Mouse (Mus musculus): ENCODE results near the gene Erbb3. TPM values are rescaled to one million over a fixed set of nuclear protein-coding genes. Genes with fewer than 3 reads are reported as not detected.

Gene Erbb3
- polyA plus RNA-seq, 1 experiment, result 0.77 TPM

DNA sequence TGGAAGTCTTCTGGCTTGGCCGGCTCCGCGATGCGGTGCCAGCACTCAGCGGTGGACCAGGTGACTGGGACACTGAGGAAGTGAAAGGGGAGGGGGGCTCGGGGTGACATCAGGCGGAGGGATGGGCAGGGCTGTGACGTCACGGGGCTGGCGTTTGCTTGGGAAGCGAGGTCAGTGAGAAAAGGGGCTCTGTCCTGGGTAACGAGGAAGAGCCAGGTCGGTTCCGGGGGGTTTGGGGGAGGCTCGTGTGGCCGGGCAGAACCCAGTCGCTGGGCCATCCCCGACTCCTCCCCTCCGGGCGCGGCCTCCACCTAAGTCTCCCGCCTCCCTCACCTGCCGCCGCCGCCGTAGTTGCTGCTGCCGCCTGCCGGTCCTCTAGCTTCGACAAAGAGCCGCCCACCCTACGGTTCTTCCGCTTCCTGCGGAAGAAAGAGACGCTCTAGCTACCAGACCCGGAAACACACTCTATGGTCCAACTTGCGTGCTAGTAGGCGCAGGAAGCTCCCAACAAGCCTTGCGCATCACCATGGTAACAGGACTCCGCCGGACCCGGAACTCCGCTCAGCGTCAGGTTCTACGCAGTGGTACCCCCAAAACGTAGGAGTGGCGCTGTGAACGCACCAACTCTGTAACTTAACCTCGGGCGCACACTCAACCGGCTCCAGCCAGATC lies 42.0 kb downstream of the Erbb3 start, which contains the start of gene Zc3h10:
Gene Zc3h10 (minus strand): TSS at position 414 of the 672 bp plus-strand sequence.
- TF ChIP-seq CTCF (IDR thresholded peaks at IDR 0.05; ENCODE audit: control insufficient read depth, insufficient read depth, insufficient replicate concordance, low read depth, low read length), result no peak
- TF ChIP-seq POLR2A (IDR thresholded peaks at IDR 0.05; ENCODE audit: control insufficient read depth, low read depth, low read length), result peak; percentile 67
- Histone ChIP-seq H3K36me3 (ENCODE audit: control insufficient read depth, insufficient read depth, low read length) (peaks cover 11% of the 10 kb centered on the region), H3K4me3 (ENCODE audit: control insufficient read depth, low read depth, low read length) (peak within 1 kb of the TSS; percentile 91), H3K27ac (ENCODE audit: control insufficient read depth, insufficient read depth, low read depth, low read length) (peak within 1 kb of the TSS; percentile 96), H3K4me1 (ENCODE audit: control insufficient read depth, insufficient read depth, low read length) (no peaks in the 10 kb centered on the region), H3K27me3 (ENCODE audit: control insufficient read depth, insufficient read depth, low read length) (no peaks in the 10 kb centered on the region)

DNA sequence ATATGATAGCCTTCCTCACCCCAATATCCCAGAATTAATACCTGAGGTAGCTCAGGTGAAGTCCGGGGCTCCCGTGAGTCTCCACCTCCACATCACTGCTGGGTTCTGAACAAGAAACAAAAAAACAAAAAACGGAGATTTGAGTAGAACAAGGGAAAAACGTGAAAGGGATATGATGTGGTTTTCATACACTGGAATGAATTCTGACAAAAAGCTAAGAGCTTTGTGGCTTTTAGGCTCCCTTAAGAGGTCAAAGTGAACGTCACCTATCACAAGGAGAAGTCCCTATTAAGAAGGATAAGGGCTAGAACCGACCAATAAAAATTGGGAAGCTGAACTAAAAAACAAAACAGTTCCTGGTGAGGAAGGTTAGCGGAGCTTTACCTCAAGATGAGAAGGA lies 42.7 kb downstream of the Erbb3 start:
- Histone ChIP-seq H3K27me3 (ENCODE audit: control insufficient read depth, insufficient read depth, low read length) (no peaks in the 10 kb centered on the region), H3K4me3 (ENCODE audit: control insufficient read depth, low read depth, low read length) (peak overlapping the region; percentile 91), H3K4me1 (ENCODE audit: control insufficient read depth, insufficient read depth, low read length) (no peaks in the 10 kb centered on the region), H3K36me3 (ENCODE audit: control insufficient read depth, insufficient read depth, low read length) (peaks cover 11% of the 10 kb centered on the region), H3K27ac (ENCODE audit: control insufficient read depth, insufficient read depth, low read depth, low read length) (peak overlapping the region; percentile 69)
- TF ChIP-seq CTCF (IDR thresholded peaks at IDR 0.05; ENCODE audit: control insufficient read depth, insufficient read depth, insufficient replicate concordance, low read depth, low read length), result no peak
- TF ChIP-seq POLR2A (IDR thresholded peaks at IDR 0.05; ENCODE audit: control insufficient read depth, low read depth, low read length), result no peak

DNA sequence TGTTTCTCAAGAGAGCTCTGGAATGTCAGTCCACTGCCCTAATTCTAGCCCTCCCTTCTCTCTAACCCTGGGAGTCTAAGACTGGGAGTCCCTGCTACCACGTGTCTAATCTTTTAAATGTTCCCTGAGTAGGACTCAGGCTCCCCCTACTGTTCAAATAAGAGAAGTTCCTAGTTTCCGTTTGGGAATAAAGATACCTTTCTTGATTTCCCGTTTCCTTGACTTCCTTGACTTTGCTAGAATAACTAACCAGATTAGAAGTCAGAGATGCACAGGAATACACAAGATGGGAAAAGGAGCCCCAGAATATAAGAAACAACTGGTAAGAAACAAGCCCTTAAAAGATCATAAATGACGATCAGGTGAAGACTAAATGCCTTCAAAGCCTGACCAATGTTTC lies 43.1 kb downstream of the Erbb3 start:
- Histone ChIP-seq H3K36me3 (ENCODE audit: control insufficient read depth, insufficient read depth, low read length) (peaks cover 11% of the 10 kb centered on the region), H3K27ac (ENCODE audit: control insufficient read depth, insufficient read depth, low read depth, low read length) (no peak overlapping the region; the same call in 1 of the 2 replicates), H3K27me3 (ENCODE audit: control insufficient read depth, insufficient read depth, low read length) (no peaks in the 10 kb centered on the region), H3K4me1 (ENCODE audit: control insufficient read depth, insufficient read depth, low read length) (no peaks in the 10 kb centered on the region), H3K4me3 (ENCODE audit: control insufficient read depth, low read depth, low read length) (peak overlapping the region; percentile 91; the same call in 1 of the 2 replicates)
- no peak for TF ChIP-seq POLR2A (IDR thresholded peaks at IDR 0.05; ENCODE audit: control insufficient read depth, low read depth, low read length)
- TF ChIP-seq CTCF (IDR thresholded peaks at IDR 0.05; ENCODE audit: control insufficient read depth, insufficient read depth, insufficient replicate concordance, low read depth, low read length), result no peak

DNA sequence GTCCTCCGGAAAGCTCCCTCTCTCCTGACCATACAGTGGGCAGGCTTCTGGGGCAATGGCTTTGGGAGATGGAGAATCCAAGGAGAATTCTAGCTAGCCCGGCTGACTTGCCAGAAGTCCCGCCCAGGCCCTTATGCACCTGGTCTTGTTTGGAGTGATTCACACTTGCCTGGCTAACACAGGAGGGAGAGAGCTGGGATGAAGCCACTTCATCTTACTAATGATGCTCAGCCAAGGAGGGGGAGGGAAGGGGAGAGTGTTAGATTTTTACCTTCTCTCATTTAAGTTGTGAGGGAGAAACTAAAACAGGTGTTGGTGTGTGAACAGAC lies 43.9 kb downstream of the Erbb3 start:
- H3K27me3 ChIP-seq (ENCODE audit: control insufficient read depth, insufficient read depth, low read length), result no peaks in the 10 kb centered on the region
- no peak for TF ChIP-seq POLR2A (IDR thresholded peaks at IDR 0.05; ENCODE audit: control insufficient read depth, low read depth, low read length)
- no peak for TF ChIP-seq CTCF (IDR thresholded peaks at IDR 0.05; ENCODE audit: control insufficient read depth, insufficient read depth, insufficient replicate concordance, low read depth, low read length)
- no peak overlapping the region for H3K27ac ChIP-seq (ENCODE audit: control insufficient read depth, insufficient read depth, low read depth, low read length)
- peak overlapping the region; percentile 78 for H3K4me3 ChIP-seq (ENCODE audit: control insufficient read depth, low read depth, low read length)
- peaks cover 11% of the 10 kb centered on the region for H3K36me3 ChIP-seq (ENCODE audit: control insufficient read depth, insufficient read depth, low read length)
- H3K4me1 ChIP-seq (ENCODE audit: control insufficient read depth, insufficient read depth, low read length), result no peaks in the 10 kb centered on the region

DNA sequence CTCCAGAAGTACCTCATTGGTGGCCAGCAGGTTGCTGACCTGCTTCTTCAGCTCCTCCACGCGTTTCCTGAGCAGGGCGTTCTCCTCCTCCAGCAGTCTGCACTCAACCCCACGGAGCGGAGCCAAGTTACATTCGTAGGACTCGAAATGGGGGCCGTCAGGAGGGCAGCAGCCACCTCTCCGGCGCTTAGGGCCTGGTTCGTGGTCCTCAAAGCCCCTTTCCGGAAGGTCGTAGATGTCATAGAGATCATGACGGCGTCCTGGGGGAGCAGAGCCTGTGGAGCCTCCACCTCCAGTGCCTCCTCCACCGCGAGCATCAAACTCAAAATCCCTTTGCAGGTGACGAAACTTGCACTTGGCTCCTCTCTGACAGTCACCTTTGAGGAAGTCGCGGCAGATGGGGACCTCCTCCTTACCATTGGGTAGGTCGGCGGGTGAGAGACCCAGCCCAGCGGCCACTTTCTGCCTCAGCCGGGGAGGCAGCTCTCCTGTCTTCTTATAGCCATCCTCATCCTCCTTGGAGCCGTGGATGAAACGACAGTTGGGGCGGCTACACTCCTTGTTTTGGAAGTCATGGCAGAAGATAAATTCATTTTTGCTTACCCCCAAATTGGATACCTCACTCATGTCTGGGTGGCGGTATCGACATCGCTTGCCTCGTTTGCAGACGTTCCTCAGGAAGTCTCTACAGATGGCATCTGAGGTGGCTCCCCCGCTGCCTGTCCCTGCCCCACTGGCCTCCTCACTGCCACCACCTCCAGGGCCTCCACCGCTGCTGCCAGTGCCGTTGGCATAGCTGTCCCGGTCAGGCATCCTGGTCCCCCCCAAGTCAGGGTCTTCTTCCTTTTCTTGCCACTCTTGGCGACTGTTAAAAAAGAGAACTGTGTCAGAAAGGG lies 44.5 kb downstream of the Erbb3 start:
- peaks cover 11% of the 10 kb centered on the region for H3K36me3 ChIP-seq (ENCODE audit: control insufficient read depth, insufficient read depth, low read length)
- peak overlapping the region; percentile 78 for H3K4me3 ChIP-seq (ENCODE audit: control insufficient read depth, low read depth, low read length)
- TF ChIP-seq POLR2A (IDR thresholded peaks at IDR 0.05; ENCODE audit: control insufficient read depth, low read depth, low read length), result no peak
- TF ChIP-seq CTCF (IDR thresholded peaks at IDR 0.05; ENCODE audit: control insufficient read depth, insufficient read depth, insufficient replicate concordance, low read depth, low read length), result no peak
- H3K27ac ChIP-seq (ENCODE audit: control insufficient read depth, insufficient read depth, low read depth, low read length), result peak overlapping the region; percentile 68
- H3K27me3 ChIP-seq (ENCODE audit: control insufficient read depth, insufficient read depth, low read length), result no peaks in the 10 kb centered on the region
- no peaks in the 10 kb centered on the region for H3K4me1 ChIP-seq (ENCODE audit: control insufficient read depth, insufficient read depth, low read length)

DNA sequence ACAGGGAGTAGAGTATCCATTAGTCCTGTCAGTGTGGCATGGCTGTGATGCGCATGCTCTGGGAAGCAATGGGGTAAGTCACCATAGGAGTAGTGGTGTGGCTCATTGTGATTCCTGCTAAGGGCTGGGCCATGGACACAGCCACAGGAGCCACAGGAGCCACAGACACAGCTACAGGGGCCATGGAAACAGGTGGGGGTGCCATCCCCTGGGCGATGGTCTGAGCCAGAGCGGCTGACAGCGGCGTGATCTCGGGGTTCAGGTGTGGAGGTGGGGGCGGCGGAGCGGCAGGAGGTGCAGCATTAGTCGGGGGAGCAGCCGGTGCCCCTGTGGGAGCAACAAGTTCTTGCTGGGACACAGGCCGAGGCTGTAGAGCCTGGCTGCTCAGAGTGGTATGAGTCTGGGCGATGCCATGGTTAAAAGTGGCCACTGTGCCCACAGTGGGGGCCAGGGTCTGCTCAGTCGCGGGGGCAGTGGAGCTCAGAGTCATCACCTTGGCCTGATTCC lies 45.2 kb downstream of the Erbb3 start:
- Histone ChIP-seq H3K4me3 (ENCODE audit: control insufficient read depth, low read depth, low read length) (peak overlapping the region; percentile 78), H3K4me1 (ENCODE audit: control insufficient read depth, insufficient read depth, low read length) (no peaks in the 10 kb centered on the region), H3K27ac (ENCODE audit: control insufficient read depth, insufficient read depth, low read depth, low read length) (peak overlapping the region; percentile 68), H3K36me3 (ENCODE audit: control insufficient read depth, insufficient read depth, low read length) (peaks cover 11% of the 10 kb centered on the region), H3K27me3 (ENCODE audit: control insufficient read depth, insufficient read depth, low read length) (no peaks in the 10 kb centered on the region)
- peak; percentile 42; the same call in 1 of the 2 replicates for TF ChIP-seq POLR2A (IDR thresholded peaks at IDR 0.05; ENCODE audit: control insufficient read depth, low read depth, low read length)
- TF ChIP-seq CTCF (IDR thresholded peaks at IDR 0.05; ENCODE audit: control insufficient read depth, insufficient read depth, insufficient replicate concordance, low read depth, low read length), result no peak

DNA sequence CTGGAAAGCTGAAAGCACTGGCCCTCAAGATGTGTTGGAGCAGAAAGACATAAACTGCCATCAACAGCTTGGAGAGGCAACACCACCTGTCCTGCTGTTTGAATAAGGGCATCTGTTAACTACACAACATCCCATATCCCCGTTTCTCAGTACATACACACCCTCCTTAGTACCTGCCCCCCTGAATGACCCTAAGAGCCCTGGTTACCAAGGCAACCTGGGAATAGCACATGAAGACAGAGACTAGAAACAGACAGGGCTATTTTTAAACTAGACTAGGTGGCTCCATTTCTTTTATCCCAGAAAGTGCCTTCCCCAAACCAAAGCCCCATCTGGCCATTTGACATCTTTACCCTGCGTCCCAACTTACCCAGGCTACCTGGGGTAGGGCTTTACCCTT lies 46.4 kb downstream of the Erbb3 start:
- TF ChIP-seq CTCF (IDR thresholded peaks at IDR 0.05; ENCODE audit: control insufficient read depth, insufficient read depth, insufficient replicate concordance, low read depth, low read length), result no peak
- TF ChIP-seq POLR2A (IDR thresholded peaks at IDR 0.05; ENCODE audit: control insufficient read depth, low read depth, low read length), result no peak
- H3K36me3 ChIP-seq (ENCODE audit: control insufficient read depth, insufficient read depth, low read length), result peaks cover 11% of the 10 kb centered on the region
- H3K4me1 ChIP-seq (ENCODE audit: control insufficient read depth, insufficient read depth, low read length), result no peaks in the 10 kb centered on the region
- no peak overlapping the region; the same call in 1 of the 2 replicates for H3K4me3 ChIP-seq (ENCODE audit: control insufficient read depth, low read depth, low read length)
- H3K27ac ChIP-seq (ENCODE audit: control insufficient read depth, insufficient read depth, low read depth, low read length), result no peak overlapping the region
- no peaks in the 10 kb centered on the region for H3K27me3 ChIP-seq (ENCODE audit: control insufficient read depth, insufficient read depth, low read length)

All from testis, adult 2 months (tissue).